In genomic region chr5:135035608-135036359, GRCm38 (mm10) we compare ENCODE assay signal across 16 mouse cellular contexts. TPM values are rescaled to one million over a fixed set of nuclear protein-coding genes. Genes with fewer than 3 reads are reported as not detected.
A peak's percentile ranks its signal among the peaks of the same experiment; 100 is the strongest.
DNase-seq lines count a peak whose midpoint lies in the region; ATAC-seq and TF ChIP-seq lines count a peak whose summit lies in the region.
"Had no signal": no experiment of that assay in that cellular context is flagged by ENCODE, and none has a peak within 500 bp of the region (broad histone marks: within the 10 kb centered on the region; RNA-seq: fewer than 3 reads in every experiment).

No protein-coding gene starts in this region.

- no peak for TF ChIP-seq CTCF in liver, postnatal 0 days (IDR thresholded peaks at IDR 0.05; ENCODE audit: low read depth)
- no peak for TF ChIP-seq CTCF in gastrocnemius, adult 2 months (IDR thresholded peaks at IDR 0.05)

- WGBS in kidney, embryonic 15.5 days: 69% methylated on average over 18 of the region's 18 CpGs
- WGBS in liver, postnatal 0 days (ENCODE audit: insufficient replicate concordance): 53% methylated on average over 18 of the region's 18 CpGs
- 69% methylated on average over 18 of the region's 18 CpGs for WGBS in neural tube, embryonic 15.5 days

- no peak overlapping the region for H3K4me2 ChIP-seq in kidney, embryonic 15.5 days
- no peak overlapping the region for H3K4me2 ChIP-seq in liver, postnatal 0 days (ENCODE audit: low read depth, low read length)
- H3K4me2 ChIP-seq in neural tube, embryonic 15.5 days: no peak overlapping the region
- H3K4me2 ChIP-seq: hindbrain, embryonic 14.5 days; limb, embryonic 13.5 days had no signal

- H3K9ac ChIP-seq in kidney, embryonic 15.5 days: no peak overlapping the region
- 0 out of 2 replicates have a peak overlapping the region, but pooled peaks have one; percentile 16 for H3K9ac ChIP-seq in liver, postnatal 0 days (replicated peaks)
- H3K9ac ChIP-seq in neural tube, embryonic 15.5 days (replicated peaks): no peak overlapping the region
- H3K9ac ChIP-seq: hindbrain, embryonic 14.5 days; limb, embryonic 13.5 days had no signal

- no peak overlapping the region for H3K4me3 ChIP-seq in kidney, embryonic 15.5 days (replicated peaks)
- no peak overlapping the region for H3K4me3 ChIP-seq in liver, postnatal 0 days (ENCODE audit: low read depth, low read length)
- H3K4me3 ChIP-seq in gastrocnemius, adult 2 months: no peak overlapping the region
- H3K4me3 ChIP-seq in neural tube, embryonic 15.5 days (replicated peaks): no peak overlapping the region
- H3K4me3 ChIP-seq: limb, embryonic 13.5 days had no signal

- no peaks in the 10 kb centered on the region for H3K27me3 ChIP-seq in kidney, embryonic 15.5 days
- no peaks in the 10 kb centered on the region for H3K27me3 ChIP-seq in liver, postnatal 0 days (ENCODE audit: insufficient read depth, low read length)
- no peaks in the 10 kb centered on the region for H3K27me3 ChIP-seq in neural tube, embryonic 15.5 days (replicated peaks)
- H3K27me3 ChIP-seq: limb, embryonic 13.5 days had no signal

- H3K27ac ChIP-seq in kidney, embryonic 15.5 days: no peak overlapping the region
- H3K27ac ChIP-seq in liver, postnatal 0 days (ENCODE audit: low read depth): peak overlapping the region; percentile 69
- H3K27ac ChIP-seq in gastrocnemius, adult 2 months: no peak overlapping the region
- H3K27ac ChIP-seq in neural tube, embryonic 15.5 days (replicated peaks): no peak overlapping the region
- H3K27ac ChIP-seq: hindbrain, embryonic 14.5 days; limb, embryonic 13.5 days; macrophage had no signal

- ATAC-seq in kidney, embryonic 15.5 days (replicated peaks; ENCODE audit: low FRiP score): no peak
- peak; percentile 91 for ATAC-seq in liver, postnatal 0 days
- no peak for ATAC-seq in neural tube, embryonic 15.5 days (ENCODE audit: low FRiP score)
- ATAC-seq: activated CD4-positive, CD25-positive, alpha-beta regulatory T cell, adult 4 months; forebrain, embryonic 16.5 days had no signal

- H3K9me3 ChIP-seq in kidney, embryonic 15.5 days (replicated peaks): no peaks in the 10 kb centered on the region
- peaks cover 2% of the 10 kb centered on the region for H3K9me3 ChIP-seq in liver, postnatal 0 days (ENCODE audit: low read length)
- H3K9me3 ChIP-seq in neural tube, embryonic 15.5 days (replicated peaks): no peaks in the 10 kb centered on the region

- H3K4me1 ChIP-seq in kidney, embryonic 15.5 days: no peaks in the 10 kb centered on the region
- H3K4me1 ChIP-seq in liver, postnatal 0 days (ENCODE audit: insufficient read depth): peaks cover 23% of the 10 kb centered on the region
- peaks cover 6% of the 10 kb centered on the region; the same call in 1 of the 2 replicates for H3K4me1 ChIP-seq in neural tube, embryonic 15.5 days

- peaks cover 34% of the 10 kb centered on the region for H3K36me3 ChIP-seq in kidney, embryonic 15.5 days
- no peaks in the 10 kb centered on the region; the same call in 1 of the 2 replicates for H3K36me3 ChIP-seq in liver, postnatal 0 days (replicated peaks; ENCODE audit: insufficient read depth, low read length)
- H3K36me3 ChIP-seq in neural tube, embryonic 15.5 days: peaks cover 14% of the 10 kb centered on the region

- DNase-seq in kidney, adult 18-20 months: peak; percentile 26
- peak; percentile 85 for DNase-seq in brain, adult 2 months (ENCODE audit: low read depth, low spot score)
- peak; percentile 62 to 94 for DNase-seq in left cerebral cortex, postnatal 25 days (ENCODE audit: low spot score in 2 of 2)
- DNase-seq in liver, postnatal 0 days: peak; percentile 57
- no peak for DNase-seq in thymus, adult 18-20 months
- DNase-seq in gastrocnemius, adult 2 months: no peak
- DNase-seq: gastrocnemius, postnatal 36 days; midbrain, embryonic 14.5 days had no signal

- intact Hi-C loops in left cerebral cortex, postnatal 25 days (cut with DNase I): loop anchor here (1.0 kb wide), 1 partner anchor 9 kb away; no protein-coding TSS in a partner anchor
- intact Hi-C loops in gastrocnemius, adult 2 months (cut with DNase I): no loop called here

- no peak; the same call in 1 of the 2 replicates for TF ChIP-seq EP300 in liver, postnatal 0 days (IDR thresholded peaks at IDR 0.05; ENCODE audit: low read depth)

RNA-seq across cellular contexts. Expression of gene Stx1a, which starts 12.5 kb away (rescaled TPM):
- 12.1 and 13.8 TPM in 2 replicates for polyA plus RNA-seq in kidney, embryonic 15.5 days (2015; fragmentation: Nextera tagmentation; extraction: Ambion mirVana)
- total RNA-seq in left cerebral cortex, postnatal 25 days (2021): 100 to 1,000 TPM; 388 to 416 TPM
- 2.3 and 2.5 TPM in 2 replicates for polyA plus RNA-seq in liver, postnatal 0 days (2015; fragmentation: Nextera tagmentation; extraction: Ambion mirVana)
- total RNA-seq in gastrocnemius, adult 2 months (2021): 1 to 10 TPM in 1 of 2 experiments, under 1 TPM in 1; 0.64 to 1.3 TPM
- 118 and 141 TPM in 2 replicates for polyA plus RNA-seq in neural tube, embryonic 15.5 days (2015; fragmentation: Nextera tagmentation; extraction: Ambion mirVana)

RNA-seq across cellular contexts. Expression of gene Abhd11, which starts 26.8 kb away (rescaled TPM):
- 69.1 and 71.6 TPM in 2 replicates for polyA plus RNA-seq in kidney, embryonic 15.5 days (2015; fragmentation: Nextera tagmentation; extraction: Ambion mirVana)
- total RNA-seq in left cerebral cortex, postnatal 25 days (2021): 10 to 100 TPM; 35.5 to 41.4 TPM
- polyA plus RNA-seq in liver, postnatal 0 days (2015; fragmentation: Nextera tagmentation; extraction: Ambion mirVana): 47.9 and 49.2 TPM in 2 replicates
- total RNA-seq in gastrocnemius, adult 2 months (2021): 10 to 100 TPM; 45.5 to 56.8 TPM
- 73.0 and 77.0 TPM in 2 replicates for polyA plus RNA-seq in neural tube, embryonic 15.5 days (2015; fragmentation: Nextera tagmentation; extraction: Ambion mirVana)

RNA-seq across cellular contexts. Expression of gene Dnajc30, which starts 28.2 kb away (rescaled TPM):
- polyA plus RNA-seq in kidney, embryonic 15.5 days (2015; fragmentation: Nextera tagmentation; extraction: Ambion mirVana): 30.9 and 36.7 TPM in 2 replicates
- total RNA-seq in left cerebral cortex, postnatal 25 days (2021): 10 to 100 TPM; 38.3 to 42.4 TPM
- 28.7 and 33.3 TPM in 2 replicates for polyA plus RNA-seq in liver, postnatal 0 days (2015; fragmentation: Nextera tagmentation; extraction: Ambion mirVana)
- total RNA-seq in gastrocnemius, adult 2 months (2021): 10 to 100 TPM; 25.0 to 30.2 TPM
- polyA plus RNA-seq in neural tube, embryonic 15.5 days (2015; fragmentation: Nextera tagmentation; extraction: Ambion mirVana): 40.6 and 44.5 TPM in 2 replicates

RNA-seq across cellular contexts. Expression of gene Bud23, which starts 29.0 kb away (rescaled TPM):
- 121 and 137 TPM in 2 replicates for polyA plus RNA-seq in kidney, embryonic 15.5 days (2015; fragmentation: Nextera tagmentation; extraction: Ambion mirVana)
- total RNA-seq in left cerebral cortex, postnatal 25 days (2021): 10 to 100 TPM; 49.7 to 51.0 TPM
- 38.3 TPM in 2 replicates for polyA plus RNA-seq in liver, postnatal 0 days (2015; fragmentation: Nextera tagmentation; extraction: Ambion mirVana)
- total RNA-seq in gastrocnemius, adult 2 months (2021): 10 to 100 TPM; 25.8 to 26.2 TPM
- polyA plus RNA-seq in neural tube, embryonic 15.5 days (2015; fragmentation: Nextera tagmentation; extraction: Ambion mirVana): 75.0 and 87.9 TPM in 2 replicates

RNA-seq across cellular contexts. Expression of gene Vps37d, which starts 42.3 kb away (rescaled TPM):
- polyA plus RNA-seq in kidney, embryonic 15.5 days (2015; fragmentation: Nextera tagmentation; extraction: Ambion mirVana): 9.2 and 10.9 TPM in 2 replicates
- 10 to 100 TPM; 25.3 to 28.7 TPM for total RNA-seq in left cerebral cortex, postnatal 25 days (2021)
- polyA plus RNA-seq in liver, postnatal 0 days (2015; fragmentation: Nextera tagmentation; extraction: Ambion mirVana): 0.53 and 0.80 TPM in 2 replicates
- total RNA-seq in gastrocnemius, adult 2 months (2021): under 1 TPM; 0.33 TPM
- polyA plus RNA-seq in neural tube, embryonic 15.5 days (2015; fragmentation: Nextera tagmentation; extraction: Ambion mirVana): 30.3 and 34.0 TPM in 2 replicates
- total RNA-seq: common myeloid progenitor, adult 5-6 weeks had no signal
- polyA plus RNA-seq: activated CD4-positive, CD25-positive, alpha-beta regulatory T cell, adult 4 months; macrophage had no signal

Comparison
In these comparisons a context has a peak if more than half of its experiments do, and no peak if none do; other contexts are left out.
1. DNase-seq: peak in kidney, adult 18-20 months (single experiment), brain, adult 2 months (single experiment), left cerebral cortex, postnatal 25 days (2 of 2) and liver, postnatal 0 days (single experiment); none in thymus, adult 18-20 months (0 of 2) and gastrocnemius, adult 2 months (single experiment).